Mouse (Mus musculus): Measurements from ENCODE around the gene Srarp.

Srarp gene

DNA sequence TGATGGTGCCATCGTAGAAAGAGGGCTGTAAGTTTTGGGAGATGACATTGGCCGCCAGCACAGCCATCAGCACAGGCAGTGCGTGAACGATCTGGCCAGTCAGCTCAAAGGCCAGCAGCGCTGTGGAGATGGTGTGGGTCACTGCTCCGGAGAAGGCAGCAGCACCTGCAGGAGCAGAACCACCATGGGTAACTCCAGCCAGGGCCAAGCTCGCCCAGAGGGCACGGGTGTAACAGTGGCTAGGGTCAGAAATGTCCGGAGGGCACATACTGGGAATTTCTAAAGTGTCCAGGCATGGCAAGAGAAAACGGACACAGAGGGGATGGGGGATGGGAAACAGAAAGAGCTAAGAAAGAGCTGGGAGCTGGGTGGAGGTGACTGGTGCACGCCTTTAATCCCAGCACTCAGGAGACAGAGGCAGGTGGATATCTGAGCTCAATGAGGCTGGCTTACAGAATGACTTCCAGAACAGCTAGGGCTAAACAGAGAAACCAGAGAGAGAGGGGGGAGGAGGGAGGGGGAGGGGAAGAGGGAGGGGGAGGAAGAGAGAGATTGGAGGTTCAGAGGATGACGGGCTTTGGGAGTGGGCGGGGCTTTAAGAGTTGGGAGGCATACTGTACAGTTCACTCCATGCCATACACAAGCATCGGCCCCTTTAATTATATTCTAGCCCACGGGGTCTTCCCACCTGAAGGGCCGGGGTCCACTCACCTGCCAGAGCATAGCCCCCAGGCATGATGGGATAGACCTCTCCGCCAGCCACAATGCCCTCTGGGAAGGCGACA lies 46.3 kb downstream of the Srarp start:
- DNase-seq (ENCODE audit: inconsistent age in 2 of 2, low spot score in 1 of 2): no peak

- DNase-seq (ENCODE audit: inconsistent age in 2 of 2, low spot score in 1 of 2): peak in 1 of 2 experiments; percentile 21
Observed at GRCm38 (mm10) chr4:141387933-141388332, 48.0 kb downstream of the Srarp start.

DNA sequence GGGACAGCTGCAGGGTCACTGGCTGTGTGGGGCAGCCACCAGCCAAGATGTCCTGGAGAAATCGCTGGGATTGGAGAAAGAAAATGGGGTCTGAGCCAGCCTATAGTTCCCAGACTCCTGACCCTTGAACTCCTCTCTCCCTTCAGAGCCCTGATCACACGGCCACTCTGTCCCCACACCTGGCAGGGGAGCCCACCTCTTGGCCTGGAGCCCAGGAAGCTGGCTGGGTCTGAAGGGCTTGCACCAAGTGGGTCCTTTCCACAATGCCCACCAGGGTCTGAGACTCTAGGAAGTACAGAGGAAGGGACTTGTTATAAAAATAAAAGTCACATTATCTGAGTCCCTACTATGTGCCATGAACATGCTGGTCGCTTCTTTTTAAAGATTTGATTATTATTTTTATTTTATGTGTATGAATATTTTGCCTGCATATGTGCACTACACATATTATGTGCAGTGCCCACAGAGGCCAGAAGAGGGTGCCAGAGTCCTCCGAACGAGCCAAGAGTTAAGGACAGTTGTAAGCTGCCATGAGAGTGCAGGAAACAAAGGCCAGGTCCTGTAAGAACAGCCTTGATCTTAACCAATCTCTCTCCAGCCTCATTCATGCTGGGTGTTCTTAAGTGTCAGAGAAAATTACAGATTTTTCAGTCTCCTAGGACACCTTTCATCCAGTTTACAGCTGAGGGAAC lies 48.7 kb downstream of the Srarp start:
- peak; percentile 68 to 92 for DNase-seq (ENCODE audit: inconsistent age in 2 of 2, low spot score in 1 of 2)

DNA sequence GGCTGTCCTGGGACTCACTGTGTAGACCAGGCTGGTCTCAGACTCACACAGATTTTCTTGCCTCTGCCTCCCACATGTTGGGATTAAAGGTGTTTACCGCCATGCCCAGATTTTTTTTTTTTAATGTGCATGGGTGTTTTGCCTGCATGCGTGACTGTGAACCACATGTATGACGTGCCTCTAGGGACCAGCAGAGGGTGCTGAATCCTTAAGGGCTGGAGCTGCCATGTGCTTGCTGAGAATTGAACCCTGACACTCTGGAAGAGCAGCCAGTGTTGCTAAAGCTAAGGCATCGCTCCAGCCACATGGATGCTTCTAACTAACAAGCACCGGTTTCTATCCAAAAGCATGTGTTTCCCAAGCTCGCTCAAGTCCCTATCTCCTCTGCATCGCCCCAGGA lies 49.8 kb downstream of the Srarp start:
- DNase-seq (ENCODE audit: inconsistent age in 2 of 2, low spot score in 1 of 2): peak in 1 of 2 experiments; percentile 20

DNA sequence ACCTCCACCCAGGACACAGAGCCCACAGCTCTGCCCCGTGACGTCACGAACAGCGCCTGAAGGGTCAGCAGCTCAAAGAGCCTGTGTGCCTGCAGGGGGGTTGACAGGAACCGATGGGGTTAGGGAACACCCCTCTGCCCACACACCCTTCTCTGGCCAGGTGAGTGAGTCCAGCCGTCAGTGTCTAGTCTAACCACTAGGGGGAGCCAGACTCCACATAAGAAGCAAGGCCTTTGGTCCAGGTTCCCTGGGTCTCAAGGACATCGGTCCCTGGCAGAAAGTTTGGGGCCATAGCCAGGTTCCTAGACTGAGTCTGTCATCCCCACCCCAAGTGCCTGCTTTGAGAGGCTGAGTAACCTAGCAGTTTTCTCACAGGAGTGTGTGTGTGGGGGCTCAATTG lies 50.6 kb downstream of the Srarp start:
- peak in 1 of 2 experiments; percentile 80 for DNase-seq (ENCODE audit: inconsistent age in 2 of 2, low spot score in 1 of 2)

All from adrenal gland, adult (tissue).